Mouse (Mus musculus): ENCODE measurements around the gene Tmem175.

The Tmem175 gene

DNA sequence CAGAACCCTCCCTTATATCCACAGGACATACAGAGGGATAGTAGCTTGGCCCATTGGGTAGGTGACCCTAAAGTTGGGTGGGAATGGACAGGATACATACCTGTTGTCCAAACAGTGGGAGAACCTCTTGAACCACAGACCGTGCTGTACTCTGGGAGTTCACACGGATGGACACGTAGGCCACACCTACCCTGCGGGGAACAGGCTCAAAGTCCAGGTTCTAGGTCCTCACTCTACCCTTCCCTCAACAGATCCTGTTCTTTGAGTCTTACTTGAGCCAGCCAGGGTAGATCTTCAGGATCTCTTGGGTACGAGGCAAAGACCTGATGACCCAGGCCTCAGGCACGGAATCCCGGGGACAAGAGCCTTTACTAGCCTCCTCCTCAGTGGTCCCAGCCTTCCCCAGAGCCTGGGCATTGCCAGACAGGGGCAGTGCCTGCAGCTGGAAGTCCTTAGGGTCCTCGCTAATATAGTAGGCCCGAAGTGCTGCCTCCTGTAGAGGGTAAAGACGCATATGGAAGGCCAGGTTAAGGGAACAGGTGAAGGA, 24.9 kb downstream of the Tmem175 start:
- peak; percentile 72 to 73 for DNase-seq

DNA sequence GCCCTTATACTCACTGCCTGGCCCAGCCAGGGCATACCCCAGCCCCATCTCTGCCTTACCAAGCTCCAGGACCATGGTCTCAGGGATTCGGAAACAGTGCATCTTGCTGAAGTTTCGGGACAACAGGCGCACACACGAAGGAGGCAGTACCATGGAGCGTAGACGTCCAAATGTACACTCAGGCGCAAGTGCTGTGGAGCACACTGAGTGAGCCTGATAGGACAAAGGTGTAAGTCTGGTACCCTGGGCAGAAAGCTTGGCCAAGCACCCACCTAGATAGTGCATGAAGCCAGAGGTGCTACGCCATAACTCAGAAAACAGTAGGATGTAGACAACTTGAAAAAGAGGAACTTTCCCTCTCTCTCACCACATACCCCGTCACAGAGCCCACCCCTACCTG, 25.8 kb downstream of the Tmem175 start:
- DNase-seq = no peak

DNA sequence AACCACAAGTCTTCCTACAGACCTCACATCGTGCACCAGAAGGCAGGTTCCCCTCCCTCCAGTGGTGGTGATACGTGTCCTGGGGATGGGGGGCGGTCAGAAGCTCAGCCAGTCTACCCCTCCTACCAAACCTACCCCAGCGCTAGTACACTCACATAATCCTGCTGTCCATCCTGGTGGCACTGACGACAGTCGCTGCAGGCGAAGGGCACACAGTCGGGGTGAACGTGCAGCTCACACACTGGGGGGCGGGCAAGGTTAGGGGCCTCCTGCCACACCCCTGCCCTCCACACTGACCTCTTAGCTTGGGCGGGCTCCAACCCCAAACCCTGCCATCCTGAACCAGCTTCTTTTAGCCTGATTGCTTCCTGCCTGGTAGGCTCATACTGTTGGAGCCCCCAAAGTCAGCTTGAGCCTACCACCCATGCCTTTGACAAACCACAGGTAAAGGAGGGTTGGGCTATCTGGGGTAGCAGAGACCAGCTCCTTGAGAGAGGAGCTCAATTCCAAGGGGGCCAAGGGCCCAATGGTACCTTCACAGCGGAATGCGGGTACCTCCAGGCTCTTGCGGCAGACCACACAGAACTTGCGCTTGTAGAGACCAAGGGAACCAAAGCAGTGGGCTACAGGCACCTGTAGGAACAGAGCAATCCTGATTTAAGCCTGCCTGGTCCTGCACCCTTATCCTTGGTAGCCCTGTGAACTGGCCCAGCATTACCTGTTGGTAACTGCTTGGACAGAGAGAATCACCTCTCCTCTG, 26.5 kb downstream of the Tmem175 start:
- no peak for DNase-seq

DNA sequence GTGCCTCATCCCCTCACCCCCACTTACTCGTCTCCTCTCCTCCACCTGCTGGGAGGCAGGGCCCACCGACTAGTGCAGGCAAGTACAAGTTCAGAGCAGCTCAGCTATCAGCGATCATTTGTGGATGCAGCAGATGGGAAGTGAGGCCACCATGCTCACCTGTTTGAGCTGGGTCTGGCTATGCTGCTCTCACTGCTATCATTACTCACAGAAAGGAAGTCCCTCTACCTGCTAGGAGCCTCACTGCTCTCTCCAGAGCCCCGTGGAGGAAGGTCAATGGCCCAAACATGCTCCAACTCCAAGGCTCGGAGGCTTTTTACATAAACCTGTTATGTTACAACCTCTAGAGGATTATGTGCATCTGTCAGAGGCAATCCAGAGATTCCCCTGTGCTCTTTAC, 27.8 kb downstream of the Tmem175 start:
- DNase-seq = no peak

DNA sequence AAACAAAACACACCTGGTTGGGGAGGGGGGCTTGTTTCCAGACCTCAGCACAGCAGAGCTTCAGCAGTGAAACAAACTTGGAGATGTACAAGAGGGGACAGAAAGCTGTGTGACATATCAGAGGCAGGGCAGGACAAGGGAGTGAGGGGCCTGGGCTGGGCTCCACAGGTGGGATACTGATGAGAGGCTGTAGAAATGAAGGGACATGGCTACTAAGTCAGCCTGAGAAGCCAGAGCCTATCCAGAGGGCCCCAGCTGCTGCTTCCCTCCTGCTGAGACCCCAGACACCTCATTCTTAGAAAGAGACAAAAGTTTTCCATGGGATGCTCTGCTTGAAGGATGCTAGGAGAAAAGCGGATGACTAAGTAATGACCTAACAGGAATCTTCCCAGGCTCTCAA, 29.0 kb downstream of the Tmem175 start:
- DNase-seq = no peak

DNA sequence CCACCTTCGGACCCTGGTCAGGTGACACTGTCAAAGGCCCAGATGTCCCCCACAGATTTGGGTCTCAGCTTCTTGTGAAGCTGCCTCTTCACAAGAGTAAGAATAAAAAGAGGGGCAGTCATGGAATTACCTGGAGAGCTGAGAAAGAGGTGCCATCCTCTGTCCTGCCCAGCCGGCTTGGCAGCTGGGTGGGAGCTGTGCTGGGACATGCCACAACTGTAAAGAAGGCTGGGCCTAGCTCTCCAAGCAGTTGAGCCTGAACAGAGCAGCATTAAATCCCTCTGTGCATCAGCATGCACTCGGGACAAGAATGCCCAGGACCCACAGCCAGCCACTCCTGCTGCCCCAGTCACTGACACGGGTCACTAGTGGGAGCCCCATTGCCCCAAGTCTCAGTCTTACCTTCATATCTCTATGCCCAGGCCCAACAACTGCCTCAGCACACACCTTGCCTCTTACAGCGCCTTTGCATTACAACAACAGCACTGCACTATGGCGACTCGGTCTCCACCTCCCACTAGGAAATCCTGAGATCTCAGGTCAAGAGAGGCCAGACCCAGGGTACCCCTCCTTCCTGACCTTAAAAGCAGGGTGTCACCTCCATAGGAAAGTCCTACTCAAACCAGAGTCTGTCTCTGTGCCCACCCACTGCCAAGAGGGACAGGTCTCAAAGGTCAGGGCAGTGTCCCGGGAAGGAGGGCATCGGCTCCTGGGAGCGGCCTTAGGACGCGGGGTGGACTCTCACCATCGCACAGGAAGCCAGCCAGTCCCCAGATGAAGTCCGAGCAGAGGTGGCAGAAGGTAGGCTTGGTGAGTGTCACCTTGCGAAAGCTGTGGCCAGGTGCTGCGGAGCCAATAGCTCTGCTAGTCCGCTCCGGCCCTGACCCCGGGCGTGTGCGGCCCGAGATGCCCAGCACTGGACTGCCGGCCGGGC, 30.4 kb downstream of the Tmem175 start, which contains the start of gene Idua:
Gene Idua (plus strand): TSS at position 634 of the 934 bp plus-strand sequence.
- DNase-seq = peak; percentile 57 to 71

DNA sequence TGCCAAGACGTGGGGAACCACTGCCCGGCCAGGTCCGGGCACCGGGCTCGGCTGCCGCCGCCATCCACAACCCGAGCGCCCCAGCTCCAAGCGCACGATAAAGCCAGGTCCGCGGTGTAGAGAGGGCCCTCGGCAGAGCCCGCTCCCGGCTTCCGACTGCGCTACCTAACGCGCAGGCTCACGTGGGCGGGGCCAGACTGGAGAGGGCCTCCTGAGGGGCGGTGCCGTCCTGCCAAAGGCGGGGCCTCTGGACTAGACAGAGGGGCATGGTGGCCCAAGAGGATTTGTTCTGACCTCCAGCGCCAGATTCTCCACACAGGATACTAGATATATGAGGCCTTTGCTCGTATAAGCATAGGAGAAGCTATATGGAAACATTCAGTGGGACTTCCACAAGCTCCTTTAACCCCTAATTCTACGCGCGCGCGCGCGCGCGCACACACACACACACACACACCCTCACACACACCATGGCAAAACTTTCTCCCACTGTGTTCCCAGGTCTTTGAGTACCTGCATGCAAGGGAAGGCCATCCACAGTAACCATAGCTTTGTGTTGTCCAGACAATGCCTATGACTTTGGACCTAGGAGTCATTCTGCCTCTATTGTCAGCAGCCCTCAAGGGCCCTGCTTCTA, 31.2 kb downstream of the Tmem175 start:
- DNase-seq = peak; percentile 95 to 98

DNA sequence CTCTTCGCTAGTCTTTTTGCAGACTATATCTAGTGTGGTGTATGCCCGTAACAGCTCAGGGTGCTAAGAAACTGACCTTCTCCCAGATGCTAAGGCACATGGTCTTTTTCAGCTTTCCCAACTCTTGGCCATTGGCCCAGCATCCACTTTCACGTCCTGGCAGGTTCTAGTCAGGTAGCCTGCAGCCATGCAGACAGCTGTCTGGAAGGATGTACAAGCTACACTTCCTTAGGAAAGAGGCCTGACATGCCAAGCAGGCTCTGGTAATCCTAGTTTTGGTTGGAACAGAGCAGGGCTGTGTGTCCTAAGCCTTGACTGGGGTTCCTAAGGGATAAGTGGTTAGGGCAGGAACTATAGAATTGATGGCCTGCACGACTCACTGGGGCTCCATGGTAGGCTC, 33.2 kb downstream of the Tmem175 start:
- no peak for DNase-seq

DNA sequence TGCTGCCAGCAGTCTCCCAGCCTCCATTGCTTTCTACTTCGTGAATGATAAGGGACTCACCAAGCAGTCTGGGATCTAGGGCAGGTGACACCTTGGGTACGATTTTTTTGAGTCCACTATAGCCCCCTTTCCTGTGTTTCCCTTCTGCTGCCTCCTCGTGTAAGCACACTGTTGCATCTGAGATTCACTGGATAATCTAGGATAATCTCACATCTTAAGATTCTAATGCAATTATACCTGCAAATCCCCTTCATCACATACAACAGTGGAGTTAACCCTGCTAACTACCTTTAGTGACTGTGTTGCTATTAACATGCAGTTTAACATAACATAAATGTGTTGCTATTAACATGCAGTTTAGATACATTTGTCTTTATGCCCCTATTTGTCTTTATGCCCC, 35.5 kb downstream of the Tmem175 start:
- no peak for DNase-seq

DNA sequence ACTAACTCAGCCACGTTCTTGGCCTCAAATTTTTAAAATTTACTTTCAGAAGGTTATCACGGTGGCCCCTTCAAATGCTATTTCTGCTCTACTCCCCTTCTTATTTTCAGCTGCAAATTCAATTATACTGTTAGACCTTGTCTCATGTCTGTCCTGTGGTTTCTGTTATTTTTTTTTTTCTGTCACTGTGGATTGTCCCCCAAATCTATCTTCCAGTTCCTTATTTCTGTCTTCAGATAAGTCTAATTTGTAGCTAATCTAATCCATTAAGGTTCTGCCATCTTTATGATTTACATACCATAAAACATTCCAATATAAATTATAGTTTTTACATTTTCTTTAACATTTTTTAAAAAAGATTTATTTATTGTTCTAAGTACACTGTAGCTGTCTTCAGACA, 37.8 kb downstream of the Tmem175 start:
- no peak for DNase-seq

DNA sequence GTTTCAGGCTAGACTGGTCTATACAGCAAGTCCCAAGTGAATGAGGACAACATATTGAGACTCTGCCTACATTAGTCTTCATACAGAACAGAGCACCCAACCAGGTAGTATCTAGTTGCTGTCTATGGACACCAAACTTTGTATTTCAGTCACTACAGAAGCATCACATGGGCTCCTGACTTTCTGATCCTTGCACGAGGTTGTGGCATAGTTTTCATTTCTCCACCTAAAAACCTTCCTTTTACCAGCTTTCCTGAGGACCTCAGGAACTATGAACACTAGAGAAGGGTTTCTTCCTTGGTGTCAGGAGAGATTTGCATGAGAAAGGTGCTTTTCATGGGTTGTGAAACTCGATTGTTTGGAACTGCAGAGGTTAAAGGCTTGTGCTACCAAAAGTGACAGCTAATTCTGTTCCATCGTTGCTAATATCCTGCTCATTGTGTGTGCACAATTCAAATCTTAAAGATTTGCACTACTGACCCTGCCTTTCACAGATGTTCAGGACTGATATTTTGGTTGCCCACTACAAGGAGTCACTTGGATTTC, 38.9 kb downstream of the Tmem175 start:
- no peak for DNase-seq

DNA sequence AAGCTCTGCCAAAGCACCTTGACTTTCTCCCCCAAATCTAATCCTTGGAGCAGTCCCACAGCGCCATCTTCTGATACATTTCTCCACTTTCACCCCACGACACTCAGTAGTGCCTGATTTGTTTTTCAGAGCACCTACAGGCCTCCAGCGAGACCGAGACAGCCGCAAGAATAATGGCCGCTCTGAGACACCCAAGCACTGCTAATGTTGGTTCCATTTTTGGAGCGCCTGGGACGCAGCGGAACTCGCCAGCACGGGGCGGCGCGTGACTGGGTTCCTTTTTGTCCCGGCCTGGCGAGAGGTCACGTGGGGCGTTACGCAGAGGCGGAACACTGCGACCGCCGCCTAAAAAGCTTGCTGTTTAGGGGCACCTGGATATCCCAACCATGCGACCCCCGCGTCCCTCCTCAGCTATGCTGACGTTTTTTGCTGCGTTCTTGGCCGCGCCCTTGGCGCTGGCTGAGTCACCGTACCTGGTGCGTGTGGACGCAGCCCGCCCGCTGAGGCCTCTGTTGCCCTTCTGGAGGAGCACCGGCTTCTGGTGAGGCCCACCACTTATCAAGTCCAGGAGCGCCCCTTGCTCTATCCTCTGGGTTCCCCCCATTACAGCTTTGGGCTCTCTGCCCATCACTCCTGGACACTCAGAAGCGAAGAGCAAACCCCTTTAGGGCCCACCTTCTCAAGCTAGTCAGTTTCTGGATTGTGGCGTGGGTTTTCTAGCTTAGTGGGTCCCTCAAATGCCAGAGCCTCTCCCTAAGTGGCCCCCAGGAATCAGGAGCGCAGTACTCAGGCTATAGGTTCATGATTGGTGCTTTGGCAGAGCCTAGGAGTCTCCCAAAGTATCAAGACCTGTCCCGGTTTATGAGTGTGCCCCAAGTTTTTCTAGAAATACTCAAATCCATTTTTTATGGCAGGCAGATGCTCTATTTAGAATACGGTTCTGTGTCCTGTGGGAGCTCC, 39.7 kb downstream of the Tmem175 start, which contains the start of gene Dgkq:
Gene Dgkq (minus strand): TSS at position 696 of the 960 bp plus-strand sequence.
- peak; percentile 93 to 94 for DNase-seq

DNA sequence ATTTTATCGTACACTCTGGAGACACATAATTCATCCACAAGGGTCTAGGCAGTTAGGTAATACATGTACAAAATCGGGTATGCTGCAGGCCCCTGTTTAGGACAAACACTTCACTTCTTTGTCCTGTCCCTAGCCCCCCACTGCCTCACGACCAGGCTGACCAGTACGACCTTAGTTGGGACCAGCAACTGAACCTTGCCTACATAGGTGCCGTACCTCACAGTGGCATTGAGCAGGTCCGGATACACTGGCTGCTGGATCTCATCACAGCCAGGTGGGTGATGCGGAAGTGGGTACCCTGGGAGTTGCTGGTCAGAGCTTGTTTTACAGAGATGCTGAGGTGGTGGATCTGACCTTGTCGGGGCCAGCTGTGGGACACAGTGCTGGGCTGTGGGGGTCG, 40.4 kb downstream of the Tmem175 start:
- no peak for DNase-seq

DNA sequence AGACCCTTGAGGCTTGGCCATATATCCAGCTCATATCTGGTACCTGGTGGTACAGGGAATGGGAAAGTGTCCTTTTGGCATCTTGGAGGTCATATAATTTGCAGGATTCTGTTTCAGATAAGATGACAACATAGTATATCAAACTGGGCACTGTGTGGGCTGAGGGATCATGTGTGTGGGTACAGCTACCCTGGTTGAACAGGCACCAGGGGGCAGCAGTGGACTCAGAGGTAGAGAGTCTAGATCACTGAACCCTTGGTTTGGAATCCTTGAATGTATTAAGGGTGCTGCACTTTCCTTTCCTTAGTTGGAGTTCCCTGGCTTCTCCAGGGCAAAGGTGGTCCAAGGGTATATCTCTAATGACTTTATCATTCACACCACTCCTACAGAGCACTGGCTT, 41.2 kb downstream of the Tmem175 start:
- DNase-seq = peak; percentile 69 to 90

DNA sequence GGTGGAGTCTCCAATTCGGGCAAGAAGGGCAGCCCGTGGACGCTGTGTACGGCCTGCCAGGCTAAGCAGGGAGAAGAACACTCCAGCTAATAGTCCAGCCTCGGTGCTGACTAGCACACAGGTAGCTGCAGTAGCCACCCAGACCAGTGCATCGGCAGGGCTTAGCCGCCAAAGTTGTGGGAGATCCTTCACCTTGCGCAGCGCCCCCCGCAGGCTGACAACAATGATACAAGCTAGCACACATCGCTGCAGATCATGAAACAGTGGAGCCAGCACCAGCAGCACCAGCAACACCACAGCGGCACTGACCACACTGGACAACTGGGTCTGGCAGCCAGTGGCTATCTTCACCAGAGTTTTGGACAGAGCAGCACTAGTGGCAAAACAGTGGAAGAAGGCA, 42.2 kb downstream of the Tmem175 start:
- peak in 1 of 2 experiments; percentile 38 for DNase-seq

DNA sequence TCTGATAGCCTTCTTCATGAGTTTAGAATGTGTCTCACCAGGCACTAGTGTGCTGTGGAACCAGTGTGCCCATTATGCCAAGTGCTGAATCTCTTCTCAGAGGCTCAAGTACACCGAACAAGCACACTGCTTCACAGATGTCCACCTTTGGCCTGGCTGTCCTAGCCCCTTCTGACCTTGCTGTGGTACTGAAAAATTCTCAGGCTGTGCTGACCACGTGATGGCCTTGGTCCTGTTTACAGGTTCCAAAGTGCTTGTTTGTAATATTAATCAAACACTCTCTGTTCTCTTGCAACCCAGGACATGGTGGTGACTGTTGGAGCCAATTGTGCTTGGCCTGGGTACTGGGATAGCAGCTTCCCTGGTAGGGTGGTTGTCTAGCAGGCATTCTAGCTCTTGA, 45.1 kb downstream of the Tmem175 start:
- peak; percentile 82 to 90 for DNase-seq

DNA sequence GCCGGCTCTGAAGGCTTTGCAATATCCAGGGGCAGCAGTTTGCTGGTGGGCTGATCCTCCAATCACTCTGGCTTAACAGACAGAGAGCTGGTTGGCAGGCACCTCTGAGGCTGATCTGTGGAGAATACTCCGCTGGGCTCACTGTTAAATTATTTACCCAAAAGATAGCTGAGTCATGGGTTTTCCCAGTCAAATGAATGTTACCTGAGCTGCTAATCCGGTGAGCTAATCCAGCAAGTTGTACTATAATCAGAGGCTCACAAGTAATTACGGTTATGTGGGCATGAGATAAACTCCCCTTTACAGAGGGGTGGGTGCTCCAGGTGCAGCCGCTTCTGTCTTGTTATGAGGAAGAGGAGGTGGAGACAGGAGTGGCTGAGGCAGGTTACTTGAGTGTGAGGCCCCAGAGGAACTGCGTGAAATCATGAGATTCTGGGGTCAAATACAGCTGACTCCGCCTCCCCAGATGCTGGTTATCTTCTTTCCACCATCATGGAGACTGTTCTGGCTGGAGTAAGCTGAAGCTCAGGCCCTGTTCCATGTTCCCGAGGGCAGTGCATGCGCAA, 45.8 kb downstream of the Tmem175 start, which contains the start of gene Slc26a1:
Gene Slc26a1 (minus strand): TSS at position 319 of the 566 bp plus-strand sequence.
- peak; percentile 72 to 88 for DNase-seq

DNA sequence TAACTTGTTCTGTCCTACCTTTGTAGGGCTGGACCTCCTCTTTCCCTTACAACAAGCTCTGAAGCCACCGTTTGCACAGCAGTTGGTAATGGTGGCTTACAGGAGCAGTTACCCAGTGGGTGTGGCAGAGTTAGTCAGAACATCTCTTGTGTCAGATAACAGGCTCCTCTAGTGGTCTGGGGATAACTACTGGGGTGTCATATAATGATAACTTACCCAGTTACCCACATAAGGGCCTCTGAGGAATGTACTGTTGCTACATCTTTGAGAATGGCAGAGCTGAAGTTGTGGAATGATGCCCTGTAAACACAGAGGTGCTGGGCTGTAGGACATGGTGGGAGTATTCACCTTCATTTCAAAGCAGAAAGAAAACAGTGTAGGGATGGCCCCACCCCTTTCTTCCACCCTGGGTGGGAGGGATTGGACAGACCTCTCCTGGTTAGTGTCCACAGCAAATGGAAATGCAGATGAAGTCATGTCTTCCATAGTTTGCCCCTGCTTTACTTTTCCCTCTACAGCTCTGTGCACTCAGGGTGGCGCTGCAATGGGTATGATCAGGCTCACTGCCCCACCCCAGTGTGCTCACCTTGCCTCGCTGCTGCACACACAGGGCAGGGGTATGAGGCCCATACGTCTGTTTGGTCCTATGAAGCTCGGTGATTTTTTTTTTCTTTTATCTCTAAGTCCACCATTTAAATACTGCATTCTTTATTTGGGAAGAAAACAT, 47.4 kb downstream of the Tmem175 start:
- DNase-seq = peak; percentile 43 to 51

DNA sequence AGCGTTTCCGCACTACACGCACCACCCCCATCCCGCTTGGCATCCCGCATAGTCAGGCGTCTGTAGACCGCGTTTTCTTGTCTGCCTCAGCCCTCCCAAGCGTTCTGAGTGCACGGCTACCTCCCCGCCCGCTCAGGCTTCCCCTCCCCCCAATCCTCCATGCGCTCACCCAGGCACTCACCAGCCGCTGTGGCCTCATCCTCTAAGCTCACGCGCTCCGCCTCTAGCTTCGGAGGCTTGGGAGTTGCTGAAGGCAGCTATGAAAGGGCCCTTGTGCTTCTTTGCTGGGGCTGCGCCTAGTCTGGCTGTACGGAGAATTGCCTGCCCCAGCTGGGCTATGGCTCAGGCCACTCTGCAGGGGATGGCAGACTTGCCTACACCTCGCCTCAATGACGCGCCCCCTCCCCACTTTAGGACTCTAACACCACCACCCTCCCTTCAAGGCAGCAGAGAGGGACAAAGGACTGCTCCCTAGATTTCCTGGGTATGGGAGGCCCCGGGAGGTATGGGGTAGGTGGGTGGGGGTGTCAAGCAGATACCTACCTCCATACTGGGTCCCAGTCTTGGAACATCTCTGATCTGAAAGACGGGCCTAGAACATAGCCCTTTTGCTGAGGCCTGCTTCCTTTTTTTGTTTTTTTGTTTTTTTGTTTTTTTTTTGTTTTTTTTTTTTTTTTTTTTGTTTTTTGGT, 48.2 kb downstream of the Tmem175 start:
- DNase-seq = peak; percentile 61 to 76
